Mouse (Mus musculus): ENCODE data around the gene 4930556J24Rik. TPM values are rescaled to one million over a fixed set of nuclear protein-coding genes. Genes with fewer than 3 reads are reported as not detected.
"Not testable (repeated sequence)": the region's sequence is repeated elsewhere in the genome, so short reads cannot be mapped to it uniquely, and the experiment has no call there.

Gene 4930556J24Rik
- polyA plus RNA-seq (2016; fragmentation: Nextera tagmentation; extraction: Ambion mirVana), result 0.13 and 0.25 TPM in 2 replicates

DNA sequence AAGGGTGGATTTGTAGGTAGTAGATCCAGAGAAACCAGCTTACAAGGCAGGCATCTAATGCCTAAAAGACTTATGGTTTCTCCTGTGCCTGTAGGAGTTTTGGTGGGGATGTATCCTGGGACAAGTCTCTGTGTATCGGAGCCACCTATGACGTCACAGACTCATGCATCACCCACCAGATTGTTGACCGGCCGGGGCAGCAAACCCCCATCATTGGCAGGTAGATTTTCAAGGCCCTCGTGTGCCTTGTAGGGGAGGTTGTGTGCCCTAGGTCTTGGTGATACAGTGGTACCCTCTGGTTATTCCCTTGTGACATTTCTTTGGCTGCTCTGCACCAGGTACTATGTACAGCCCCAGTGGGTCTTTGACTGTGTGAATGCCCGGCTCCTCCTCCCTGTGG, at the start of gene 4930556J24Rik:
Gene 4930556J24Rik (minus strand): TSS at position 101 of the 400 bp plus-strand sequence.
- Histone ChIP-seq H3K27me3 (ENCODE audit: low read depth, poor library complexity, severe bottlenecking) (no peaks in the 10 kb centered on the region), H3K36me3 (peaks cover 99% of the 10 kb centered on the region), H3K4me1 (no peaks in the 10 kb centered on the region), H3K4me3 (no peak within 1 kb of the TSS), H3K9me3 (replicated peaks) (no peaks in the 10 kb centered on the region), H3K27ac (no peak within 1 kb of the TSS)
- DNase-seq (ENCODE audit: low spot score), result no peak
- WGBS, result 93% methylated on average over 6 of the region's 6 CpGs

DNA sequence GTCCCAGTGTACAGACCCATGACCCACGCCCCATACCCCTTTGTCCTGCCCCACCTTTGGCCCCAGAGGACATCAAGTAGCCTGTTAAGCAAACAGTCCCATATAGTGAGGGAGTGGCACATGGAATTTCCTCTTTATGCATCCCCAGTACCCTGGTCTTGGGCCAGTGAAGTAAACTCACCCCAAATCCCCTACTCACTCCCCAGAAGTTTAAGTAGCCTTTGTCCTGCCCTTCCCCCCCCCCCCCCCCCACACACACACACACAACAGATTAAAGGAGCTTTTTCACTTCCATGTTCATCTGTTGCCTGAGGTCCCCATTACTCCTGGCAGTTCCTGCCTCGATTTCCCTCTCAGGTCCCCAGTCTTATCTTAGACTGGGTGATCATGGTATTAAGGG, 46.7 kb upstream of the 4930556J24Rik start:
- H3K27ac ChIP-seq, result no peak overlapping the region
- DNase-seq (ENCODE audit: low spot score), result no peak
- H3K27me3 ChIP-seq (ENCODE audit: low read depth, poor library complexity, severe bottlenecking), result no peaks in the 10 kb centered on the region
- no peaks in the 10 kb centered on the region for H3K36me3 ChIP-seq
- no peak overlapping the region for H3K4me3 ChIP-seq
- no peaks in the 10 kb centered on the region for H3K9me3 ChIP-seq (replicated peaks)
- 72% methylated on average over 2 of the region's 2 CpGs for WGBS
- H3K4me1 ChIP-seq, result no peaks in the 10 kb centered on the region

DNA sequence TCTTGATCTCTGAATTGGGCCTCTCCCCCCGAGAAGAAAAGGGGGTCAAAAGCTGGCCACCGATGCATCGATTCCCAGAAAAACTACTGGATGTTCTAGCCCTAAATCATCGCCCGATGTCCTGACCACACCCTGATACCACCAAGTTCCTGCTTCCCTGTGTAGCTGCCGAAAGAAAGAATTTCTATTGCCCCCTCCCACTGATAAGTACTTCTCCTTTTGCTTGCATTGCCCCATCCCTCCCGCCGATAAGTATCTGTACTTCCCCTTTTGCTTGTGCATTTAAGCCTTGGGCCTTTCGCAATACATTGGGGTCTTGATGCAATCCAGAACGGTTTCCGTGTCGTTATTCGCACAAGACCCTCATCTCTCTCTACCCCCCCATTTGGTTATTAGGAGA, 45.5 kb upstream of the 4930556J24Rik start:
- H3K27me3 ChIP-seq (ENCODE audit: low read depth, poor library complexity, severe bottlenecking); H3K4me1 ChIP-seq; H3K36me3 ChIP-seq; H3K4me3 ChIP-seq; H3K9me3 ChIP-seq (replicated peaks); H3K27ac ChIP-seq; DNase-seq (ENCODE audit: low spot score): not testable (repeated sequence)
- WGBS, result 91% methylated on average over 13 of the region's 13 CpGs

DNA sequence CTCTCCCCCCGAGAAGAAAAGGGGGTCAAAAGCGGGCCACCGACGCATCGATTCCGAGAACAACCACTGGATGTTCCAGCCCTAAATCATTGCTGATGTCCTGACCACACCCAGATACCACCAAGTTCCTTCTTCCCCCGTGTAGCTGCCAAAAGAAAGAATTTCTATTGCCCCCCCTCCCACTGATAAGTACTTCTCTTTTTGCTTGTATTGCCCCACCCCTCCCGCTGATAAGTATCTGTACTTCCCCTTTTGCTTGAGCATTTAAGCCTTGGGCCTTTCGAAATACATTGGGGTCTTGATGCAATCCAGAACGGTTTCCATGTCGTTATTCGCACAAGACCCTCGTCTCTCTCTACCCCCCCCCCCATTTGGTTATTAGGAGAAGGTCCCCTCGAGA, 39.2 kb upstream of the 4930556J24Rik start:
- 93% methylated on average over 14 of the region's 14 CpGs for WGBS
- H3K9me3 ChIP-seq (replicated peaks); H3K27me3 ChIP-seq (ENCODE audit: low read depth, poor library complexity, severe bottlenecking); H3K27ac ChIP-seq; H3K36me3 ChIP-seq; DNase-seq (ENCODE audit: low spot score); H3K4me3 ChIP-seq; H3K4me1 ChIP-seq: not testable (repeated sequence)

DNA sequence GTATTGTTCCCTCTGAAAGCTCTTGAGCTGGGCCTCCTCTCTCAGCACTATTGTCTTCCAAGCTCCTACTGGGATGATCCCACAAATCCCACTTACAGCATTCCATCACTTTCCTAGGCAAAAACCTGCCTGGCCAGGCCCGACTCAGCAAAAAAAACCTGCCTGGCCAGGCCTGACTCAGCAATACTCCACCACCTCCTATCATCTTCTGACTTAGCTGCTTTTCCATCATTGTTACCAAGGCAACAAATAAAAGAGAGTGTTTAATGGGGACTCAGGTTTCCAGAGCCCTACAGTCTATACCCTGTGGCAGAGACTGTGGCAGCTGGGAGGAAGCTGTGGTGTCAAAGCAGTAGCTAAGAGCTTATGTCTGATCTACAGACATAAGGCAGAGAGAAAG, 36.0 kb upstream of the 4930556J24Rik start:
- Histone ChIP-seq H3K4me1 (no peaks in the 10 kb centered on the region), H3K4me3 (no peak overlapping the region), H3K27me3 (ENCODE audit: low read depth, poor library complexity, severe bottlenecking) (no peaks in the 10 kb centered on the region), H3K36me3 (no peaks in the 10 kb centered on the region), H3K27ac (no peak overlapping the region), H3K9me3 (replicated peaks) (no peaks in the 10 kb centered on the region)
- DNase-seq (ENCODE audit: low spot score), result no peak
- WGBS, result 71% methylated on average over 1 of the region's 1 CpGs

DNA sequence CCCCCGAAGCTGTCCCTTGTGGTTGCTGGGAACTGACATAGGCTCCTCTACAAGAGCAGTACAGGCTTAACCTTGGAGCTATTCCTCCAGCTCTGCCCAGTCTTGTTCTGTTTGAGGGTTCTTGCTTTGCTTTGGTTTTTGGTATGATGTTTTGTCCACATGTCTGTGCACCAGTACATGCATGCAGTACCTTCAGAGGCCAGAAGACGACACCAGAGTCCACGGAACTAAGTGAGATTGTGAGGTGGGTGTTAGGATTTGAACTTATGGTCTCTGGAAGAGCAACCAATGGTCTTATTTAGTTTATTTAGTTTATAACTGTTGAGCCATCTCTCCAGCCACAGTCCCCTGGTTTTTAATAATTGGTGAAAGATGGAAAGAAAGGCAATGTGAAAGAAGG, 29.9 kb upstream of the 4930556J24Rik start:
- no peak overlapping the region for H3K27ac ChIP-seq
- no peak overlapping the region for H3K4me3 ChIP-seq
- no peaks in the 10 kb centered on the region for H3K9me3 ChIP-seq (replicated peaks)
- 85% methylated on average over 3 of the region's 3 CpGs for WGBS
- no peaks in the 10 kb centered on the region for H3K27me3 ChIP-seq (ENCODE audit: low read depth, poor library complexity, severe bottlenecking)
- no peaks in the 10 kb centered on the region for H3K4me1 ChIP-seq
- no peaks in the 10 kb centered on the region for H3K36me3 ChIP-seq
- DNase-seq (ENCODE audit: low spot score), result no peak

DNA sequence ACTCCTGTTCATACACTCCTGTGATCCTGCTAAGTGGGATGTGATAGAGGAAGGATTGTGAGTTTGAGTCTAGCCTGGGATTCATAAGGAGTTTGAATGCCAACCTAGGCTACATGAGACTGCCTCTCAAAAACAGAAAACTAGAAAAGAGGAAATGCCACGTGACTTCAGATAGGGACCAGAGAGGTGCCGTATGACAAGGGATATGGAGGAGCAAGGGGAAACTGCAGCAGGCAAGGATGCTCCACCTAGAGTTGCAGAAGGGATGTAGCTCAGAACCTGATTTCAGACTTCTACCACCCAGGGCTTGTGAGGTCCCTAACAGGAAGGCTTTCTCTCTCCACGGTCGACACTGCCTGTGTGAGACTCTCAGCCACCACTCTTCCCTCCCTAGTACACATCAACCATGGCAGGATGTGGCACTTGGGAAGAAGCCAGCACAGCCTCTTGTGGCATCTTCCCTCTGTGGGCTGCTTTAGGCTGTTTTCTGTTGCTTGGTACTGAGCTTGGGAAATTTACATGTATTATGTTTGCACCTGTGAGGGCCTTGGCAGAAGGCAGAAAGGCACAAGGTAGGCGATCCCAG, 28.7 kb upstream of the 4930556J24Rik start:
- no peak for DNase-seq (ENCODE audit: low spot score)
- Histone ChIP-seq H3K9me3 (replicated peaks) (no peaks in the 10 kb centered on the region), H3K27ac (no peak overlapping the region), H3K27me3 (ENCODE audit: low read depth, poor library complexity, severe bottlenecking) (peaks cover 4% of the 10 kb centered on the region; the same call in 1 of the 2 replicates), H3K36me3 (no peaks in the 10 kb centered on the region), H3K4me3 (no peak overlapping the region), H3K4me1 (peaks cover under 1% of the 10 kb centered on the region; the same call in 1 of the 2 replicates)
- WGBS, result 64% methylated on average over 5 of the region's 5 CpGs

DNA sequence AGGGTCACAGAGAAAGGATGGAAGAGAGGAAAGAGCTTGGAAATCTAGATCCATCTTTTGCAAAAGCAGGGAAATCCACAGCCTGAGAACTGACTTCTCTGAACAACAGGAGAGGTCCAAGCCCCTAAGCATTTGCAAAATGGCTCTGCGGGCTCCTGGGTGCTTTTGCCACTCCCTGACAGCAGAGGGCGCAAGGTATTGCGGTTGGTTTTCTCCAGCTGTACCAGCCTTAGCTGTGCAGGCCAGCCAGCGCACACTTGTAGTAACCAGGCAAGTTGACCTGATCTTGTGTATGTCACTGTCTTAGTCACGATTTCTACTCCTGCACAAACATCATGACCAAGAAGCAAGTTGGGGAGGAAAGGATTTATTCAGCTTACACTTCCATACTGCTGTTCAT, 25.0 kb upstream of the 4930556J24Rik start:
- no peaks in the 10 kb centered on the region for H3K36me3 ChIP-seq
- no peak overlapping the region for H3K4me3 ChIP-seq
- H3K9me3 ChIP-seq (replicated peaks), result no peaks in the 10 kb centered on the region
- H3K4me1 ChIP-seq, result peaks cover 26% of the 10 kb centered on the region
- H3K27me3 ChIP-seq (ENCODE audit: low read depth, poor library complexity, severe bottlenecking), result peaks cover 40% of the 10 kb centered on the region
- peak; percentile 85 for DNase-seq (ENCODE audit: low spot score)
- 16% methylated on average over 5 of the region's 5 CpGs for WGBS
- H3K27ac ChIP-seq, result no peak overlapping the region

DNA sequence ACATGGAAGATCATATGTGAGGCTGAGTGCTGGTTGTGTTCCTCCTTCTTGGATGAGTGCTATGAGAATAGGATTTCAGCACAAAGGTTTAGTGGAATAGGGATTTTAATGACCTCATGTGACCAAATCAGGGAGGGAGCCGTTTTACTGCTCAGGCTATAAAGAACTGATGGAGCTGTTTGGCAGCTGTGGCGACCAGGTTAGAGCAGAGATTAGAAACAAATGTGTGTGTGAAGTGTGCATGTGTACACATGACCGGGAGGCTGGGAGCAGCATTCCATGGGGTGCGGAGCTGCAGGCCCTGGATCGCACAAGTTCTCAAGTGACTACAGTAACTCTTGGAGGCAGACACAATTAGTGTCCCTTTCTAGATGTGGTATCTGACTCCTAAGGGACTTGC, 23.0 kb upstream of the 4930556J24Rik start:
- H3K4me3 ChIP-seq, result no peak overlapping the region
- WGBS, result 33% methylated on average over 5 of the region's 5 CpGs
- peak overlapping the region; percentile 64 for H3K27ac ChIP-seq
- DNase-seq (ENCODE audit: low spot score), result peak; percentile 60
- H3K4me1 ChIP-seq, result peaks cover 26% of the 10 kb centered on the region
- no peaks in the 10 kb centered on the region for H3K9me3 ChIP-seq (replicated peaks)
- peaks cover 43% of the 10 kb centered on the region for H3K27me3 ChIP-seq (ENCODE audit: low read depth, poor library complexity, severe bottlenecking)
- no peaks in the 10 kb centered on the region for H3K36me3 ChIP-seq

DNA sequence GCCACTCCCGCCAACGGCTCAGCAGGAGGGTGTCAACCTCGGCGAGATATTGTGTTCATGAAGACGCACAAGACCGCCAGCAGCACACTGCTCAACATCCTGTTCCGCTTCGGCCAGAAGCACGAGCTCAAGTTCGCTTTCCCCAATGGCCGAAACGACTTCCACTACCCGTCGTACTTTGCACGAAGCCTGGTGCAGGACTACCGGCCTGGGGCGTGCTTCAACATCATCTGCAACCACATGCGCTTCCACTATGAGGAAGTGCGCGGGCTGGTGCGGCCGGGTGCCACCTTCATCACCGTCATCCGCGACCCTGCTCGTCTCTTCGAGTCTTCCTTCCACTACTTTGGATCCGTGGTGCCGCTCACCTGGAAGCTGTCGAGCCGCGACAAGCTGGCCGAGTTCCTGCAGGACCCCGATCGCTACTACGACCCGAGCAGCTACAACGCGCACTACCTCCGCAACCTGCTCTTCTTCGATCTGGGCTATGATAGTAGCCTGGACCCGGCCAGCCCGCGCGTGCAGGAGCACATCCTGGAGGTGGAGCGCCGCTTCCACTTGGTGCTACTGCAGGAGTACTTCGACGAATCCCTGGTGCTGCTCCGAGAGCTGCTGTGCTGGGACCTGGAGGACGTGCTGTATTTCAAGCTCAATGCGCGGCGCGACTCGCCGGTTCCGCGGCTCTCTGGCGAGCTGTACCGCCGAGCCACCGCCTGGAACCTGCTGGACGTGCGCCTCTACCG, 21.6 kb upstream of the 4930556J24Rik start:
- peak; percentile 66 for DNase-seq (ENCODE audit: low spot score)
- peaks cover 43% of the 10 kb centered on the region for H3K27me3 ChIP-seq (ENCODE audit: low read depth, poor library complexity, severe bottlenecking)
- H3K4me1 ChIP-seq, result peaks cover 26% of the 10 kb centered on the region
- H3K9me3 ChIP-seq (replicated peaks), result no peaks in the 10 kb centered on the region
- H3K27ac ChIP-seq, result peak overlapping the region; percentile 73
- WGBS, result 7% methylated on average over 66 of the region's 66 CpGs
- peak overlapping the region; percentile 47 for H3K4me3 ChIP-seq
- H3K36me3 ChIP-seq, result no peaks in the 10 kb centered on the region

DNA sequence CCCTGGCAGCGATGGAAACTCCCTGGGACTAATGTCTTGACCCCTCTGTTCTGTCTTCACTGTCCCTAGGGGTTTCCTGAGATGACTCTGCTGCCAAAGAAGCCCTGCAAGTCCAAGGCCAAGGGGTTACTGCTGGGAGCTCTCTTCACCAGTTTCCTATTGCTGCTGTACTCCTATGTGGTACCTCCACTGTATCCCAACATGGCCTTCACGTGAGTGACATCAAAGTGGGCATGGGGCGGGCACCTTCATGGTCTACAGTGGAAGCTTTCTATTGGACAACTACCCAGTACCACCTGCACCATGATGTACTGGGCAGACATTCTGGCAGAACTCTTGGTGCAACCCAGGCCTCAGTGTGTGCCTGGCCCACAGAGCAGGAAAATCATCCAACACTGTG, 20.3 kb upstream of the 4930556J24Rik start:
- Histone ChIP-seq H3K36me3 (no peaks in the 10 kb centered on the region), H3K27ac (no peak overlapping the region), H3K4me3 (no peak overlapping the region), H3K4me1 (peaks cover 26% of the 10 kb centered on the region), H3K27me3 (ENCODE audit: low read depth, poor library complexity, severe bottlenecking) (peaks cover 47% of the 10 kb centered on the region), H3K9me3 (replicated peaks) (no peaks in the 10 kb centered on the region)
- WGBS, result 86% methylated on average over 3 of the region's 3 CpGs
- DNase-seq (ENCODE audit: low spot score), result no peak

DNA sequence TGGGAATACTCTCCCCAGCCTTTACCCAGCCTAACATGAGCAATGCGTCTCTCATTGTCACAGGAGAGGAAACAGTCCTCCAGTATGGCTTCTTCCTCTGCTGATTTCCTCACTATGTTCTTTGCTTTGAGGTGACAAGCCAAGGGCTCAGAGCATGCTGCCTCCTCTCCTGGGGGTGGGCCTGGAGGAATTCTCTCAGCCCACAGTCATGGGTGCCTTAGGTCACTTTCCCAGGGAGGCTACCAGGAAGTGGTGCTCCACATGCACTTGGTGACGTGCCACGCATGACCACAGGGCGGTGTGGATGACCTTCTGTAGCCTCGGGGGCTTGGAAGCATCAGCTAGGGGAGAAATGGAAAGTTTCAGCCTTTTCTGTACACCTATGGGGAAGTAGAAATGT, 18.9 kb upstream of the 4930556J24Rik start:
- WGBS, result 84% methylated on average over 5 of the region's 5 CpGs
- H3K27me3 ChIP-seq (ENCODE audit: low read depth, poor library complexity, severe bottlenecking), result peaks cover 45% of the 10 kb centered on the region

DNA sequence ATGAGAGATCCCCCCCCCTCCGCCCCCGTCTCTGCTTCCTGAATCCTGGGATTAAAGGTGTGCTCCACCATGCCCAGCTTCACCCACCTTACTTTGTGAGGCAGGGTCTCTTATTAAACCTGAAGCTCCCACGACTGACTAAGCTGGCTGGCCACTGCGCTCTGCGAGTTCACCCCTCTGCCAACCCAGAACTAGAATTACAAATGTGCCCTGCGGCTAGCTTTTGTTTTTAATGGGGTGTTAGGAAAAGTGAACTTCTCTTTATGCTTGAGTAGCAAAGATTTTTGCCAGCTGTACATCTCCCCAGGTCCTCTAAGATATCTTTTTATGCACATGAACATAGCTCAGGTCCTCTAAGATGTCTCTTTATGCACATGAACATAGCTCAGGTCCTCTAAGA, 17.3 kb upstream of the 4930556J24Rik start:
- WGBS, result 78% methylated on average over 6 of the region's 6 CpGs
- Histone ChIP-seq H3K27me3 (ENCODE audit: low read depth, poor library complexity, severe bottlenecking) (peaks cover 30% of the 10 kb centered on the region), H3K36me3 (no peaks in the 10 kb centered on the region), H3K4me1 (peaks cover 13% of the 10 kb centered on the region), H3K4me3 (no peak overlapping the region), H3K9me3 (replicated peaks) (no peaks in the 10 kb centered on the region), H3K27ac (no peak overlapping the region)
- DNase-seq (ENCODE audit: low spot score), result no peak

More for the DNA sequence above, 18.9 kb upstream of the 4930556J24Rik start:
- no peaks in the 10 kb centered on the region for H3K36me3 ChIP-seq
- peaks cover 26% of the 10 kb centered on the region for H3K4me1 ChIP-seq
- no peak overlapping the region for H3K27ac ChIP-seq
- DNase-seq (ENCODE audit: low spot score), result no peak
- no peak overlapping the region for H3K4me3 ChIP-seq
- no peaks in the 10 kb centered on the region for H3K9me3 ChIP-seq (replicated peaks)
